Mouse (Mus musculus): Measurements from ENCODE around the gene Jrkl. TPM values are rescaled to one million over a fixed set of nuclear protein-coding genes. Genes with fewer than 3 reads are reported as not detected.

Gene Jrkl
- total RNA-seq, 2 experiments from 2014 or later, result 4.4 to 4.8 TPM

Other genes starting within 250 kb of the Jrkl start
- gene Ccdc82, start 1.1 kb upstream of the Jrkl start, total RNA-seq (2021), result 1 to 10 TPM; 5.0 to 7.7 TPM
- 1 to 10 TPM; 5.6 to 6.8 TPM for gene Maml2, start 52.1 kb upstream of the Jrkl start, total RNA-seq (2021)
- gene Gm17571, start 200.9 kb upstream of the Jrkl start, total RNA-seq (2021), result not detected

Measured in gastrocnemius, postnatal 10 days (tissue).